Mouse (Mus musculus) stomach, embryonic 14.5 days (tissue): ENCODE data around the gene Ltbp2. TPM values are rescaled to one million over a fixed set of nuclear protein-coding genes. Genes with fewer than 3 reads are reported as not detected.
A peak's percentile ranks its signal among the peaks of the same experiment; 100 is the strongest.

Experiments
- ATAC-seq: fragments of 200-750 bp; cut with Nextera tagmentation; 2 replicates; pipeline ENCODE4 v1.8.0; 2017; ENCODE audit warnings: low read depth, moderate TSS enrichment; ENCODE audit not compliant: insufficient number of reproducible peaks, insufficient read depth, low FRiP score
- H3K27ac ChIP-seq: fragments of 300-500 bp; sonication (generic); 2 replicates; pipeline ENCODE4 v1.5.1; 2014; ENCODE audit warnings: mild to moderate bottlenecking, low read length, moderate library complexity, mixed read lengths
- H3K27me3 ChIP-seq: fragments of 300-500 bp; sonication (generic); 2 replicates; pipeline ENCODE4 v1.6.1; 2014; ENCODE audit warnings: low read length, control low read depth, mixed read lengths; ENCODE audit not compliant: control insufficient read depth, insufficient read depth
- H3K36me3 ChIP-seq: fragments of 300-500 bp; sonication (generic); 2 replicates; pipeline ENCODE4 v1.6.1; 2014; ENCODE audit warnings: mild to moderate bottlenecking, control low read depth, low read length, moderate library complexity, mixed read lengths; ENCODE audit not compliant: control insufficient read depth, insufficient read depth
- H3K4me1 ChIP-seq: fragments of 300-500 bp; sonication (generic); 2 replicates; pipeline ENCODE4 v1.6.1; 2014; ENCODE audit warnings: low read length, control low read depth, mixed read lengths; ENCODE audit not compliant: control insufficient read depth, insufficient read depth
- H3K4me2 ChIP-seq: fragments of 300-500 bp; sonication (generic); replicated peaks from 2 replicates; pipeline ENCODE4 v1.6.1; 2014; ENCODE audit warnings: low read depth, low read length, control low read depth
- H3K4me3 ChIP-seq: fragments of 300-500 bp; sonication (generic); 2 replicates; pipeline ENCODE4 v1.5.1; 2014; ENCODE audit warnings: low read depth, low read length, control low read depth
- H3K9ac ChIP-seq: fragments of 300-500 bp; sonication (generic); replicated peaks from 2 replicates; pipeline ENCODE4 v1.6.1; 2014; ENCODE audit warnings: low read depth, mild to moderate bottlenecking, control low read depth, low read length, moderate library complexity, mixed read lengths
- H3K9me3 ChIP-seq: fragments of 300-500 bp; sonication (generic); 2 replicates; pipeline ENCODE4 v1.6.1; 2016; ENCODE audit warnings: low read depth, low read length, control low read depth; ENCODE audit not compliant: control insufficient read depth
- WGBS: fragments of 180-500 bp; shearing (Covaris S2); extraction: QIAGEN DNeasy Blood & Tissue Kit; methylation state at CpG from one replicate; pipeline ENCODE4 v1.1.7; 2014; 5-methylcytosine and 5-hydroxymethylcytosine counted together
- polyA plus RNA-seq: library from polyadenylated mRNA; unstranded; fragments of >200 nt; fragmentation: Nextera tagmentation; extraction: Ambion mirVana; gene quantifications from 2 replicates; pipeline ENCODE4 v1.2.1, GENCODE M21; 2014

The Ltbp2 gene
- polyA plus RNA-seq, 1 experiment from 2014 or later: 0.36 TPM

GRCm38 (mm10) chr12:84890289-84890688, 14.0 kb upstream of the Ltbp2 start:
- Histone ChIP-seq H3K27ac (no peak overlapping the region), H3K9me3 (no peaks in the 10 kb centered on the region), H3K27me3 (no peaks in the 10 kb centered on the region), H3K9ac (no peak overlapping the region), H3K36me3 (no peaks in the 10 kb centered on the region), H3K4me2 (no peak overlapping the region), H3K4me1 (no peaks in the 10 kb centered on the region), H3K4me3 (no peak overlapping the region)
- 55% methylated on average over 15 of the region's 15 CpGs for WGBS
- no peak for ATAC-seq

GRCm38 (mm10) chr12:84885107-84885876, 9.0 kb upstream of the Ltbp2 start:
- Histone ChIP-seq H3K36me3 (no peaks in the 10 kb centered on the region), H3K27me3 (no peaks in the 10 kb centered on the region), H3K4me1 (no peaks in the 10 kb centered on the region), H3K9me3 (no peaks in the 10 kb centered on the region), H3K9ac (no peak overlapping the region), H3K27ac (no peak overlapping the region), H3K4me3 (no peak overlapping the region), H3K4me2 (no peak overlapping the region)
- whole genome bisulfite sequencing: 54% methylated on average over 11 of the region's 11 CpGs
- ATAC-seq: no peak

GRCm38 (mm10) chr12:84884423-84885076, 8.2 kb upstream of the Ltbp2 start:
- H3K36me3 ChIP-seq: no peaks in the 10 kb centered on the region
- no peak overlapping the region for H3K4me3 ChIP-seq
- no peaks in the 10 kb centered on the region for H3K9me3 ChIP-seq
- no peak overlapping the region for H3K9ac ChIP-seq
- 80% methylated on average over 7 of the region's 7 CpGs for WGBS
- ATAC-seq: no peak
- H3K27me3 ChIP-seq: no peaks in the 10 kb centered on the region
- no peak overlapping the region for H3K4me2 ChIP-seq
- H3K27ac ChIP-seq: no peak overlapping the region
- no peaks in the 10 kb centered on the region for H3K4me1 ChIP-seq

GRCm38 (mm10) chr12:84882796-84883195, 6.5 kb upstream of the Ltbp2 start:
- WGBS: 87% methylated on average over 4 of the region's 4 CpGs
- Histone ChIP-seq H3K4me2 (no peak overlapping the region), H3K9ac (no peak overlapping the region)

GRCm38 (mm10) chr12:84880091-84880490, 3.8 kb upstream of the Ltbp2 start:
- Histone ChIP-seq H3K9me3 (no peaks in the 10 kb centered on the region), H3K4me1 (peaks cover 14% of the 10 kb centered on the region), H3K36me3 (no peaks in the 10 kb centered on the region), H3K9ac (no peak overlapping the region), H3K27me3 (peaks cover 30% of the 10 kb centered on the region), H3K4me3 (no peak overlapping the region), H3K4me2 (no peak overlapping the region), H3K27ac (no peak overlapping the region)
- WGBS: 51% methylated on average over 11 of the region's 11 CpGs
- no peak for ATAC-seq

More at GRCm38 (mm10) chr12:84882796-84883195, 6.5 kb upstream of the Ltbp2 start:
- H3K27me3 ChIP-seq: peaks cover 4% of the 10 kb centered on the region; the same call in 1 of the 2 replicates
- H3K4me3 ChIP-seq: no peak overlapping the region
- no peaks in the 10 kb centered on the region for H3K9me3 ChIP-seq
- no peak overlapping the region for H3K27ac ChIP-seq
- no peaks in the 10 kb centered on the region for H3K4me1 ChIP-seq
- ATAC-seq: no peak
- no peaks in the 10 kb centered on the region for H3K36me3 ChIP-seq

- no peaks in the 10 kb centered on the region for H3K36me3 ChIP-seq
- H3K9me3 ChIP-seq: no peaks in the 10 kb centered on the region
- WGBS: 1% methylated on average over 59 of the region's 59 CpGs
- H3K4me2 ChIP-seq: peak overlapping the region; percentile 51
- H3K4me1 ChIP-seq: peaks cover 14% of the 10 kb centered on the region
- H3K27ac ChIP-seq: no peak overlapping the region
- H3K9ac ChIP-seq: no peak overlapping the region
- peaks cover 44% of the 10 kb centered on the region for H3K27me3 ChIP-seq
- H3K4me3 ChIP-seq: peak overlapping the region; percentile 38
- no peak for ATAC-seq
Measured at GRCm38 (mm10) chr12:84875761-84876480, 411 bp downstream of the Ltbp2 start.

GRCm38 (mm10) chr12:84873434-84873833, 2.9 kb downstream of the Ltbp2 start:
- 0% methylated on average over 3 of the region's 3 CpGs for WGBS
- peaks cover 14% of the 10 kb centered on the region for H3K4me1 ChIP-seq
- no peak overlapping the region for H3K4me3 ChIP-seq
- no peak for ATAC-seq
- no peak overlapping the region for H3K27ac ChIP-seq
- no peaks in the 10 kb centered on the region for H3K36me3 ChIP-seq
- H3K9me3 ChIP-seq: no peaks in the 10 kb centered on the region
- H3K9ac ChIP-seq: no peak overlapping the region
- H3K27me3 ChIP-seq: peaks cover 44% of the 10 kb centered on the region
- no peak overlapping the region for H3K4me2 ChIP-seq

GRCm38 (mm10) chr12:84872310-84872709, 4.0 kb downstream of the Ltbp2 start:
- Histone ChIP-seq H3K4me3 (no peak overlapping the region), H3K27me3 (peaks cover 35% of the 10 kb centered on the region), H3K4me2 (no peak overlapping the region), H3K27ac (no peak overlapping the region), H3K9me3 (no peaks in the 10 kb centered on the region), H3K9ac (no peak overlapping the region), H3K4me1 (peaks cover 14% of the 10 kb centered on the region), H3K36me3 (no peaks in the 10 kb centered on the region)
- WGBS: 64% methylated on average over 2 of the region's 2 CpGs
- no peak for ATAC-seq
